Mouse (Mus musculus) embryonic facial prominence, embryonic 10.5 days (tissue): Measurements from ENCODE around the gene Ypel2. TPM values are rescaled to one million over a fixed set of nuclear protein-coding genes. Genes with fewer than 3 reads are reported as not detected.

ENCODE experiments used
- DNase-seq: peaks from one replicate; pipeline ENCODE4 v3.0.0-alpha.2; 2017; ENCODE audit warnings: low spot score
- H3K27ac ChIP-seq: fragments of 300-500 bp; sonication (generic); replicated peaks from 2 replicates; pipeline ENCODE4 v1.5.1; 2016; ENCODE audit warnings: mild to moderate bottlenecking
- H3K27me3 ChIP-seq: fragments of 300-500 bp; sonication (generic); replicated peaks from 2 replicates; pipeline ENCODE4 v1.6.1; 2016; ENCODE audit warnings: low read depth, mild to moderate bottlenecking; ENCODE audit not compliant: poor library complexity, severe bottlenecking
- H3K36me3 ChIP-seq: fragments of 300-500 bp; sonication (generic); replicated peaks from 2 replicates; pipeline ENCODE4 v1.6.1; 2016; ENCODE audit warnings: mild to moderate bottlenecking, moderate library complexity
- H3K4me1 ChIP-seq: fragments of 300-500 bp; sonication (generic); 2 replicates; pipeline ENCODE4 v1.6.1; 2016
- H3K4me3 ChIP-seq: fragments of 300-500 bp; sonication (generic); 2 replicates; pipeline ENCODE4 v1.5.1; 2016; ENCODE audit warnings: mild to moderate bottlenecking, moderate library complexity
- H3K9me3 ChIP-seq: fragments of 300-500 bp; sonication (generic); 2 replicates; pipeline ENCODE4 v1.6.1; 2016; ENCODE audit warnings: mild to moderate bottlenecking
- whole genome bisulfite sequencing: fragments of 180-500 bp; shearing (Covaris S2); methylation state at CpG from one replicate; pipeline ENCODE4 v1.1.7; 2016; 5-methylcytosine and 5-hydroxymethylcytosine counted together
- polyA plus RNA-seq: library from polyadenylated mRNA; unstranded; fragments of >200 nt; fragmentation: Nextera tagmentation; extraction: Ambion mirVana; gene quantifications from 2 replicates; pipeline ENCODE4 v1.2.1, GENCODE M21; 2016

The Ypel2 gene
- polyA plus RNA-seq, 1 experiment from 2014 or later = 5.4 TPM

DNA sequence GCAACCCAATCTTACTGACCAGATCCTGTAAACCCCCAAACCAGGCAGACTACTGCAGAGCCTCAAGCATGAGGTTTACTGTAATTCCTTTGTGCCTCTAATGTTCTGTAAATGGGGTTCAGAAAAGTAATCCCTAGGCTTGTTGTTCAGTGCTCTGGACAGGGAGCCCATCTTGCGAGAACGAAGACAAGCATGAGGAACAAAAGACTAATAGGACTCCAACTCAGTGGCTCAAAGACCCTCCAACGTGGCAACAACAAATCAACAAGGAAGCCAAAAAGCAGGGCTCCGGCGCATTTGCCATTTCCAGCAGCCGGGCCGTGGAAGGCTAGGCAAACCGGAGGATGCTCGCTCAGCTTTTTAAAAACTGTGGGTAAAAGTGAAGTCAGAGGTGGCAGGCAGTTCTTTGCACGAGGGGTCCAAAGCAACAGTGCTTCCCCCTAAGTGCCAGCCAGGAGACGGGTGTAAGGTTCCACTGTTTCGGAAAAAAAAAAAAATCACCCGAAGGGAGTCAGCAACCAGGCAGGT lies 982 bp downstream of the Ypel2 start:
- H3K4me3 ChIP-seq = peak overlapping the region; percentile 67
- H3K4me1 ChIP-seq = peaks cover 63% of the 10 kb centered on the region
- H3K27me3 ChIP-seq = peaks cover 8% of the 10 kb centered on the region
- H3K36me3 ChIP-seq = no peaks in the 10 kb centered on the region
- H3K27ac ChIP-seq = peak overlapping the region; percentile 80
- DNase-seq = no peak
- WGBS = 3% methylated on average over 13 of the region's 13 CpGs
- H3K9me3 ChIP-seq = no peaks in the 10 kb centered on the region

DNA sequence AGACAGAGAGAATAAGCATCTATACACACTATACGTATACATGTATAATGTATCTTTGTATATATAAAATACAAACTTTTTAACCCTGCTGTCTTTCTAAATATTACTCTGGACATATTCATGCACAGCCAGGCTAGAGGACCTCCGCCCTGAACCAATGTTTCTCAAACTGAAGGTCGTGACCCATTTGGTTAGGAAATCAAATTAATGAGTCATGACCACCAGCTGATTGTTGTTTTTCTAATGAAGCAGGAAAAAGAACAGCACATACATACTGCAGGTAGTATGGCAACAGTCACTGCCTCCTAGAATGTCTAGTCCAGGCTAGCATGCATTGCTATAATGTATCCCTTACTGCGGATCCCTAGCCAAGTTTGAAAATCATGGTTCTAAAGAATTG lies 2.3 kb downstream of the Ypel2 start:
- DNase-seq = no peak
- H3K27me3 ChIP-seq = peaks cover 8% of the 10 kb centered on the region
- H3K27ac ChIP-seq = no peak overlapping the region
- peaks cover 63% of the 10 kb centered on the region for H3K4me1 ChIP-seq
- WGBS = 81% methylated on average over 4 of the region's 4 CpGs
- no peak overlapping the region for H3K4me3 ChIP-seq
- no peaks in the 10 kb centered on the region for H3K36me3 ChIP-seq
- H3K9me3 ChIP-seq = no peaks in the 10 kb centered on the region

DNA sequence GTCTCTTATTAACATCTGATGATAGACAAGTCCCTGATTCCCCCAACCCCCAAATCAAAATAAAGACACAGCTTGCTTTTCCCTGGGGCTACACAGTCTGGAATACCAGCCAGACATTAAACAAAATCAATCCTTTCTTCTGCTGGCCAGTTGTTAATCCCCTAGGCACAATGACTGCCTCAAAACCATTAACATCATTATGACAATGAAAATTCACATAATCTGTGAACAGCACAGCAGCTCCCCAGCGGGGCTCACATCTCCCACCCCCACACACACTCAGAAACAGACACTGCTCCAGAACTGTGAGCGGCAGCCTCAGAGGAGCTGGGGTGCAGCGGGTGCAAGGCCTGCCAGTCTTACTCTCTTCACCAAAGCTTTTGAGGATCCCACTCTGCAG lies 3.2 kb downstream of the Ypel2 start:
- Histone ChIP-seq H3K4me1 (peaks cover 56% of the 10 kb centered on the region), H3K27ac (0 out of 2 replicates have a peak overlapping the region, but pooled peaks have one; percentile 52), H3K27me3 (peaks cover 8% of the 10 kb centered on the region), H3K9me3 (no peaks in the 10 kb centered on the region), H3K36me3 (no peaks in the 10 kb centered on the region), H3K4me3 (no peak overlapping the region)
- DNase-seq = no peak
- WGBS = 55% methylated on average over 3 of the region's 3 CpGs

DNA sequence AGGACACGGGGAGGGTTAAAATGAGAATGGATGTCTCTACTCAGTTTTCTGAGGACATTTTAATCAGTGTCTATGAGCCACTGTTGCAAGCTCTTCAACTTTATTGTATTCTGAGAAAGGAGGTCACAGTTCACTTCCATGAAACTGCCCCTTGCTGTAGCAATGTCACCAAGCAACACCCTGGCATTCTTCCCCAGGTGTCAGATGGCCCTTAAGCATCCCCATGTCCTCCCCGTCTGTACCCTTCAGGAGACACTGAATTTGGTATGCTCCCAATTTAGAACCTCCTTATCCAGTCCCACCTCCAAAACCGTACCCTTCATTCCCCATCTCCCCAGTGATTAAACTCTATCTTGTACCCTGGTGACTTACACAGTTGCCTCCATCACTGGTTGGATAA lies 8.5 kb downstream of the Ypel2 start:
- WGBS = 81% methylated on average over 3 of the region's 3 CpGs

DNA sequence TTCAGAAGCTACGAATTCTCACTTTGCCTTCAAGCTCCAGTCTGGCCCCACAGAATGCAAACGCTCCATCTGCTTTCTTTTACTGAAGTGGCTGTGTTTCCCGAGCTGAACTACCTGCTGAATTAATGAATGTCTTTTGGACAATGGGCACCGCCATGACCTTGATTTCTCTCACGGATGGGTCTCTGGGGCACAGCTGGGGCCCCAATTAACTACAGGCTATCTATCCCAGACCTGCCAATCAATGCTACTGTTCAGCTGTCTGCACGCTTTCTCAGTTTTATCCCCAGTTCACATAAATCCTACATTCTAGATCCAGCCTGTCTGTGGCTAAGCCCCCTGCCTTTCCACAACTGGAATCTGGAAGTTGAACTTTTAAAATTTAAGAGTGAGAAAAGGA lies 10.5 kb downstream of the Ypel2 start:
- no peak overlapping the region for H3K4me3 ChIP-seq
- H3K27ac ChIP-seq = no peak overlapping the region
- H3K9me3 ChIP-seq = no peaks in the 10 kb centered on the region
- no peaks in the 10 kb centered on the region for H3K36me3 ChIP-seq
- H3K27me3 ChIP-seq = no peaks in the 10 kb centered on the region
- 75% methylated on average over 6 of the region's 6 CpGs for WGBS
- no peak for DNase-seq
- H3K4me1 ChIP-seq = peaks cover 5% of the 10 kb centered on the region

More for the DNA sequence above, 8.5 kb downstream of the Ypel2 start:
- Histone ChIP-seq H3K27me3 (no peaks in the 10 kb centered on the region), H3K36me3 (no peaks in the 10 kb centered on the region), H3K4me3 (no peak overlapping the region), H3K4me1 (peaks cover 14% of the 10 kb centered on the region), H3K27ac (no peak overlapping the region), H3K9me3 (no peaks in the 10 kb centered on the region)
- no peak for DNase-seq

DNA sequence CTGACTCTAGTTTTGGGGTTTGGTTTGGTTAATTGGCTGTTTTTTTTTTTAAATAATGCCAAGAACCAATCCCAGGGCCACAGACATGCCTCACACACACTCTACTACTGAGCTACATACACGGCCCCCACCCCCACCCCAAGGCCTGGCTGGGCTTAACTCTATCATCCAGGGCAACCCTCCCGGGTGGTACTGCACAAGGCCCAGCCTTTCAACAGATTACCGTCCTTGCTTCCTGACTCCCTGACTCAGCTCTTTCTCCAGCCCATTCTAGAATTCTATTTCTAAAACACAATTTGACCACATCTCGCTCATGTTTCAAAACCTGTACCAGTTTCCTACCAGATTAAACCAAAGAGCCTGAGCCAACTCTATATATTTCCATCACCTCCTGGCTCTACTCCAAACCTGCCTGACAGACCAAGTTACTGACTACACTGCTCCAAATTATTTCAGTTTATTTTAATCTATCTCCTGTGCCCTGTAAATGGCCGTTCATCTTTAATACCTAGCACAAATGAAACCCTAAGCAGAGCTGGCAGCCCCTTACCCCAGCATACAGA lies 12.2 kb downstream of the Ypel2 start:
- WGBS = 77% methylated on average over 5 of the region's 5 CpGs
- Histone ChIP-seq H3K4me1 (peaks cover 6% of the 10 kb centered on the region), H3K9me3 (no peaks in the 10 kb centered on the region), H3K36me3 (0 out of 2 replicates have a peak, but pooled peaks cover 8% of the 10 kb centered on the region), H3K4me3 (no peak overlapping the region), H3K27me3 (no peaks in the 10 kb centered on the region), H3K27ac (no peak overlapping the region)
- DNase-seq = no peak

DNA sequence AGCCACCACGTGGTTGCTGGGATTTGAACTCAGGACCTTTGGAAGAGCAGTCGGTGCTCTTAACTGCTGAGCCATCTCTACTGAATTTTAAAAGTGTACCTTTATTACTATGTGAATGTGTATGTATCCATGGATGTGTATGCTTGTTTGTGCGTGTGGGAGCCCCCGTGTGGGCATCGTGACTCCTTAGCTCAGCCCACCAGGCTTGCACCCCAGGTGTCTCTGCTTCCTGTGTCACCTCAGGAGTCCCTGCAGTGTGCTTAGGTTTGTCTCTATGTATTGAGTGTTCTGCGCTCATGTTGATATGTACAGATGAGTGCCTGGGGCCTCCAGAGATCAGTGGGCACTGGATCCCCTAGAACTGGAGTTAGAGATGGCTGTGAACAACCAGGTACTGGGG lies 13.0 kb downstream of the Ypel2 start:
- H3K9me3 ChIP-seq = no peaks in the 10 kb centered on the region
- peaks cover 14% of the 10 kb centered on the region for H3K4me1 ChIP-seq
- 89% methylated on average over 6 of the region's 6 CpGs for WGBS
- 0 out of 2 replicates have a peak, but pooled peaks cover 8% of the 10 kb centered on the region for H3K36me3 ChIP-seq
- H3K4me3 ChIP-seq = no peak overlapping the region
- no peaks in the 10 kb centered on the region for H3K27me3 ChIP-seq
- H3K27ac ChIP-seq = no peak overlapping the region
- DNase-seq = no peak

DNA sequence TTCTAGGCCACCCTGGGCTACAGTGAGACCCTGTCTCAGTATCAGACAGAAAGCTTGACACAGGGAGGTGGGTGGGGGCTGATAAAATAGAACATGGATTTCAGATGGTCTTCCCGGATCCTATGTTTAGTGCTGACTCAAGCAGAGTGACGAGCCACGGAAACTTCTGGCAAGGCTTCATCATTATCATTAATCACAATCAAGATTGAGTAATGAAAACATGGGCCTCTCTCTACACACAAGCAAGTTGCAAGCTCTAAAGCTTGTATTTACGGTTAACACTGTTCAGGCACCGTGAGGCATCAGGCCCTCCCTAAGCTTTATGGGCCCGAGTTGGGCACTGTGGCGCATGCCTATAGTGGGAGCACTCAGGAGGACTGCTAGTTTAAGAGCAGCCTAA lies 13.7 kb downstream of the Ypel2 start:
- 96% methylated on average over 7 of the region's 7 CpGs for WGBS
- no peak overlapping the region for H3K4me3 ChIP-seq
- peaks cover 21% of the 10 kb centered on the region for H3K4me1 ChIP-seq
- no peak for DNase-seq
- 0 out of 2 replicates have a peak, but pooled peaks cover 8% of the 10 kb centered on the region for H3K36me3 ChIP-seq
- no peaks in the 10 kb centered on the region for H3K27me3 ChIP-seq
- no peaks in the 10 kb centered on the region for H3K9me3 ChIP-seq
- no peak overlapping the region for H3K27ac ChIP-seq

DNA sequence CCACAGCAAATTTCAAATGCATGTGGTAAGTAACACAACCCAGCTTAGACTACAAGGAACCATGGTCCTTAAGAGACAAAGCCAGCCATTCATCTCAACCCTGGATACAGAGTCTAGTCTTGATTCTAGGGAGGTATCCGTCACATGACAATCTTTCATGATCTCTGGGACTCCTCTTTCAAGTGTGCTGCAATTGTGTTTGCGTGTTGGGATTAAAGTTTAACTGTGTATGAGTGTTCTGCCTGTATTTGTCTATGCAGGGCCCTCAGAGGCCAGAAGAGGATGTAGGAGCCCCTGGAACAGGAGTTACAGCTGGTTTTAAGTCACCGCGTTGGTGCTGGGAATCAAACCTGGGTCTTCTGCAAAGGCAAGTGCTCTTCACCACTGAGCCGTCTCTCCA lies 16.3 kb downstream of the Ypel2 start:
- Histone ChIP-seq H3K4me1 (peaks cover 41% of the 10 kb centered on the region), H3K27me3 (no peaks in the 10 kb centered on the region), H3K36me3 (0 out of 2 replicates have a peak, but pooled peaks cover 12% of the 10 kb centered on the region), H3K27ac (no peak overlapping the region), H3K4me3 (no peak overlapping the region), H3K9me3 (no peaks in the 10 kb centered on the region)
- 91% methylated on average over 5 of the region's 5 CpGs for WGBS
- DNase-seq = no peak

DNA sequence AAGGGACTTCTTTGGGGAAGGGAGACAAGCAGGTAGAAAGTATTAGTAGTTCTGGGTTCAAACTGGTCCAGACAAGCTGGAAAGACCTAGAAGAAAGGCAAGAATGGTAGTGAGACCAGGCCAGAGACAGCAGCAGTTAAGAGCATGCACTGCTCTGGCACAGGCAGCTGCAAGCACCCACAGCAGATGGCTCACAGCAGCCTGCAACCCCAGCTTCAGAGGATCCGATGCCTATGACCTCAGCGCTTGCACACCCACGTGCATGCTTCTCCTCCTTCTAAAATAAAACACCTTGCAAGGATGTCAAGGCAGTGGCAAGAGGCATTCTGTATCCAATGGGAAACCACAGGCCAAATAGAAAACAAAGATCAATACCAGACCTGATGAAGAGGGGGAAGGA lies 19.1 kb downstream of the Ypel2 start:
- Histone ChIP-seq H3K27ac (no peak overlapping the region), H3K36me3 (peaks cover 17% of the 10 kb centered on the region; the same call in 1 of the 2 replicates), H3K4me3 (no peak overlapping the region), H3K4me1 (peaks cover 67% of the 10 kb centered on the region), H3K27me3 (peaks cover 5% of the 10 kb centered on the region; the same call in 1 of the 2 replicates), H3K9me3 (no peaks in the 10 kb centered on the region)
- WGBS = 82% methylated on average over 3 of the region's 3 CpGs
- no peak for DNase-seq

DNA sequence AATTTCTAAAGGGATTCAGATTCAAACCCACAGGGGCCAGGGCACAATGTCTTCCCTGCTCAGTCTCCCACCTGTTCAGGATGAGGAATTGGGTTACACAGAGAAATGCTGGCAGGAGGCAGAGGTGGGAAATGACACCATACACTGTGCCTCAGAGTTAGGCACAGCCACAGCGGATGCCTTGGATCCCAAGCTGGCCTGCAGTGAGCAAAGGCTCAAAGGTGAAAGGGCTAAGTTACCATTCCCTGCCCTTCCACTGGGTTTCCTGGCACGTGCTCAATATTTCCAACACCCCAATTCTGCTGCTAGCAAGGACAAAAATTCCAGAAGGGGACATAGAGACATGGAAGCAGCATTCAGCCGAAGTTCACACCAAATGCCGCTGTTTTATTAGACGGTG lies 20.3 kb downstream of the Ypel2 start:
- Histone ChIP-seq H3K36me3 (peaks cover 17% of the 10 kb centered on the region; the same call in 1 of the 2 replicates), H3K4me3 (no peak overlapping the region), H3K9me3 (no peaks in the 10 kb centered on the region), H3K4me1 (peaks cover 79% of the 10 kb centered on the region), H3K27me3 (peaks cover 5% of the 10 kb centered on the region; the same call in 1 of the 2 replicates), H3K27ac (peak overlapping the region; percentile 72; the same call in 1 of the 2 replicates)
- 60% methylated on average over 5 of the region's 5 CpGs for WGBS
- DNase-seq = no peak

DNA sequence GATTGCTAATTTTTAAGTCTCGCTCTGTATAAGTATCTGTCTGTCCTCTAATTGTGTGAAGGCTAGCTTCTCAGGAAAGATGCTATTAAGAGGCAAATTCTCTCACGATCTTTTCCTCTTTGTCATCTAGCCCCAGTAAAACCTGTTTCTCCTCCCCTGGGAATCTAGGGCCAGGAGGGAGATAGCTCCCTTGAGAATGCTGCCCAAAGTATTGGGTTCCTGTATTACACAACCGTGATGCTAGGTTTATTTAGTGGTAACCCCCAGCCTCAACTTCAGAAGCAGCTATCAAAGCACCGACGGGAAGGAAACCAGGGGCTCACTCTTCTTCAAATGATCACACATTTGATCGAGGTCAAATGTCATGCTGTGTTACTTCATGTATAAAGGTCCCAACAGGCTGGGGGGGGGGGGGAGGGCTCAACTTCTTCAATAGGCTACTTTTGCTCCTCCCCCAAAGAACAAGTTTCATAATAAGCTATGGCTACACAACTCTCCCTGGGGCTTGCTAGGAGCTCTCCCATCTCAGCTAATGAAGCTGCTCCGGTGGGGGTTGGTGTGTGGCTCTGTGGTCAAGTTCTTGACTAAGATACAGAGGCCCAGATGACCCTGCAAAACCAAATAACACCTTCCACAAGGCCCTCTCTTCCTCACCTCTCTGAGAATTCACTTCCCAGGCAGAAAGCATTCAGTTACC lies 22.3 kb downstream of the Ypel2 start:
- Histone ChIP-seq H3K27me3 (peaks cover 5% of the 10 kb centered on the region; the same call in 1 of the 2 replicates), H3K27ac (0 out of 2 replicates have a peak overlapping the region, but pooled peaks have one; percentile 36), H3K4me3 (no peak overlapping the region), H3K36me3 (peaks cover 14% of the 10 kb centered on the region; the same call in 1 of the 2 replicates), H3K9me3 (no peaks in the 10 kb centered on the region), H3K4me1 (peaks cover 85% of the 10 kb centered on the region)
- no peak for DNase-seq
- 58% methylated on average over 7 of the region's 7 CpGs for WGBS
